Mouse (Mus musculus): Measurements from ENCODE around the gene Dnaaf2.

The Dnaaf2 gene

GRCm38 (mm10) chr12:69198164-69198535 lies at the start of gene Dnaaf2:
Dnaaf2 (minus strand) TSS chr12:69198429.
- DNase-seq (ENCODE audit: low spot score) = peak; percentile 67

- DNase-seq (ENCODE audit: low spot score) = peak; percentile 18
These were observed 43.7 kb upstream of the Dnaaf2 start for GRCm38 (mm10) chr12:69241771-69242431.

- DNase-seq (ENCODE audit: low spot score) = peak; percentile 7
These were observed 43.2 kb upstream of the Dnaaf2 start for GRCm38 (mm10) chr12:69241405-69241770.

GRCm38 (mm10) chr12:69240876-69241275 lies 42.6 kb upstream of the Dnaaf2 start, which contains the start of gene Klhdc1:
Klhdc1 (plus strand) TSS chr12:69241176.
- no peak for DNase-seq (ENCODE audit: low spot score)

- no peak for DNase-seq (ENCODE audit: low spot score)
These were observed 40.1 kb upstream of the Dnaaf2 start for GRCm38 (mm10) chr12:69238284-69238683.

GRCm38 (mm10) chr12:69235782-69236181 lies 37.6 kb upstream of the Dnaaf2 start:
- DNase-seq (ENCODE audit: low spot score) = no peak

GRCm38 (mm10) chr12:69229251-69229650 lies 31.0 kb upstream of the Dnaaf2 start:
- DNase-seq (ENCODE audit: low spot score) = peak; percentile 59

- peak; percentile 87 for DNase-seq (ENCODE audit: low spot score)
These were observed 29.7 kb upstream of the Dnaaf2 start, which contains the start of gene Pole2 for GRCm38 (mm10) chr12:69227776-69228466. Pole2 (minus strand) TSS chr12:69228195.

- no peak for DNase-seq (ENCODE audit: low spot score)
These were observed 22.5 kb upstream of the Dnaaf2 start for GRCm38 (mm10) chr12:69220613-69221277.

- no peak for DNase-seq (ENCODE audit: low spot score)
These were observed 18.4 kb upstream of the Dnaaf2 start for GRCm38 (mm10) chr12:69216587-69216986.

- no peak for DNase-seq (ENCODE audit: low spot score)
These were observed 17.0 kb upstream of the Dnaaf2 start for GRCm38 (mm10) chr12:69215000-69215785.

- no peak for DNase-seq (ENCODE audit: low spot score)
These were observed 16.2 kb upstream of the Dnaaf2 start for GRCm38 (mm10) chr12:69214393-69214792.

GRCm38 (mm10) chr12:69213186-69213777 lies 15.1 kb upstream of the Dnaaf2 start:
- no peak for DNase-seq (ENCODE audit: low spot score)

GRCm38 (mm10) chr12:69211057-69211456 lies 12.8 kb upstream of the Dnaaf2 start:
- DNase-seq (ENCODE audit: low spot score) = no peak

- no peak for DNase-seq (ENCODE audit: low spot score)
These were observed 12.1 kb upstream of the Dnaaf2 start for GRCm38 (mm10) chr12:69210056-69210979.

GRCm38 (mm10) chr12:69208520-69208919 lies 10.3 kb upstream of the Dnaaf2 start:
- DNase-seq (ENCODE audit: low spot score) = no peak

GRCm38 (mm10) chr12:69207926-69208325 lies 9.7 kb upstream of the Dnaaf2 start:
- no peak for DNase-seq (ENCODE audit: low spot score)

GRCm38 (mm10) chr12:69207396-69207795 lies 9.2 kb upstream of the Dnaaf2 start:
- DNase-seq (ENCODE audit: low spot score) = no peak

GRCm38 (mm10) chr12:69204052-69204833 lies 6.0 kb upstream of the Dnaaf2 start, which contains the start of gene Gm49384:
Gm49384 (minus strand) TSS chr12:69204267.
- no peak for DNase-seq (ENCODE audit: low spot score)

- no peak for DNase-seq (ENCODE audit: low spot score)
These were observed 756 bp upstream of the Dnaaf2 start for GRCm38 (mm10) chr12:69198985-69199384.

Measured in c-Kit-positive CD71-positive TER-119-positive erythroid progenitor cells, embryonic 14.5 days (primary cell).